ENCODE assay signal across 9 mouse cellular contexts in the genomic region with DNA sequence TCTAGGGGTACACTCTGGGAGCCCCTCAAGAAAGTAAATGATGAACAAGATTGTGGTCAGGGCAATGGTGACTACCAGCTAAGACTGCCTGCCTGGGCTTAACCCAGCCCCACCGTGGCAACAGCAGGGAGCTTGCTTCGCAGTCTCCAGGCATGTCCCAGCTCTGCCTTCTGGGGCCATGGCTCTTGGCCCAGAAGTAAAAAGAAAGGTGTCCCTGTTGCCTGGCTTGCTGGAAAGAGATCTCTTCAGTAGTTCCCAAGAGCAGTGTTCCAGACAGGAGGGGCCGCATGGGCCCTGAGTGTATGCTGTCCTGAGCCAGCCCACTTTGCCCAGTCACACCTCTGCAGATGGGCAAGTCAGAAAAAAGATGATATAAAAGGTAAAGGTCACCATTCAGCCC. TPM values are rescaled to one million over a fixed set of nuclear protein-coding genes. Genes with fewer than 3 reads are reported as not detected.
DNase-seq lines count a peak whose midpoint lies in the region; ATAC-seq and TF ChIP-seq lines count a peak whose summit lies in the region.
"Had no signal": no experiment of that assay in that cellular context is flagged by ENCODE, and none has a peak within 500 bp of the region (broad histone marks: within the 10 kb centered on the region; RNA-seq: fewer than 3 reads in every experiment).

No protein-coding gene starts in this region.

- H3K4me3 ChIP-seq in heart, embryonic 13.5 days: no peak overlapping the region
- no peak overlapping the region for H3K4me3 ChIP-seq in CH12.LX (replicated peaks in 1 of 3; ENCODE audit: low read depth in 2 of 3, low read length in 2 of 3, poor library complexity in 1 of 3)
- H3K4me3 ChIP-seq in embryonic facial prominence, embryonic 15.5 days (replicated peaks): no peak overlapping the region
- no peak overlapping the region for H3K4me3 ChIP-seq in limb, embryonic 12.5 days (replicated peaks)

- WGBS in heart, embryonic 13.5 days: 64% methylated on average over 3 of the region's 3 CpGs
- 54% methylated on average over 3 of the region's 3 CpGs for WGBS in embryonic facial prominence, embryonic 15.5 days
- WGBS in limb, embryonic 12.5 days: 56% methylated on average over 3 of the region's 3 CpGs

- in situ Hi-C loops in CH12.LX (cut with MboI; ENCODE audit: low pct_ligation_motif_present, low pct_unique_long_range_greater_than_20kb, low sequenced_read_pairs): loop anchor here (10.0 to 25.0 kb wide), 3 partner anchors 125 to 492 kb away; no protein-coding TSS in a partner anchor

- peaks cover 16% of the 10 kb centered on the region for H3K36me3 ChIP-seq in heart, embryonic 13.5 days
- no peaks in the 10 kb centered on the region for H3K36me3 ChIP-seq in CH12.LX (replicated peaks in 1 of 2; ENCODE audit: control insufficient read depth in 1 of 2, insufficient read depth in 1 of 2, low read length in 1 of 2)
- no peaks in the 10 kb centered on the region for H3K36me3 ChIP-seq in embryonic facial prominence, embryonic 15.5 days
- peaks cover 50% of the 10 kb centered on the region for H3K36me3 ChIP-seq in limb, embryonic 12.5 days

- no peak for TF ChIP-seq RAD21 in CH12.LX (IDR thresholded peaks at IDR 0.05; ENCODE audit: low read depth, low read length)

- no peaks in the 10 kb centered on the region for H3K9me3 ChIP-seq in heart, embryonic 13.5 days
- no peaks in the 10 kb centered on the region for H3K9me3 ChIP-seq in CH12.LX (replicated peaks; ENCODE audit: low read length)
- H3K9me3 ChIP-seq in embryonic facial prominence, embryonic 15.5 days (replicated peaks): no peaks in the 10 kb centered on the region
- H3K9me3 ChIP-seq in limb, embryonic 12.5 days: no peaks in the 10 kb centered on the region

- intact Hi-C loops in heart, postnatal 10 days (cut with DNase I): loop anchor here (1.0 to 5.0 kb wide), 3 partner anchors 45 to 135 kb away; partner anchors contain the start of genes Acyp1 and Zc2hc1c

- peak overlapping the region; percentile 46; the same call in 1 of the 2 replicates for H3K4me2 ChIP-seq in heart, embryonic 13.5 days
- peak overlapping the region; percentile 60 for H3K4me2 ChIP-seq in CH12.LX (ENCODE audit: insufficient read depth, low read depth, poor library complexity, severe bottlenecking)
- peak overlapping the region; percentile 43; the same call in 1 of the 2 replicates for H3K4me2 ChIP-seq in embryonic facial prominence, embryonic 15.5 days (replicated peaks)
- H3K4me2 ChIP-seq in limb, embryonic 12.5 days: peak overlapping the region; percentile 31; the same call in 1 of the 2 replicates

- no peak for TF ChIP-seq POLR2A in CH12.LX (IDR thresholded peaks at IDR 0.05; ENCODE audit: low read depth, low read length)

- H3K27ac ChIP-seq in heart, embryonic 13.5 days (replicated peaks): no peak overlapping the region
- no peak overlapping the region for H3K27ac ChIP-seq in CH12.LX (ENCODE audit: insufficient read depth, low read depth)
- H3K27ac ChIP-seq in embryonic facial prominence, embryonic 15.5 days (replicated peaks): no peak overlapping the region; the same call in 1 of the 2 replicates
- H3K27ac ChIP-seq in limb, embryonic 12.5 days: no peak overlapping the region
- H3K27ac ChIP-seq: left cerebral cortex, adult 2 months had no signal

- H3K4me1 ChIP-seq in heart, embryonic 13.5 days: peaks cover 35% of the 10 kb centered on the region
- H3K4me1 ChIP-seq in CH12.LX (ENCODE audit: control insufficient read depth in 1 of 2, insufficient read depth in 2 of 2): peaks cover 3 to 34% of the 10 kb centered on the region in 2 experiments; a peak in 3 of 4 replicates
- peaks cover 40% of the 10 kb centered on the region for H3K4me1 ChIP-seq in embryonic facial prominence, embryonic 15.5 days
- H3K4me1 ChIP-seq in limb, embryonic 12.5 days (replicated peaks): peaks cover 22% of the 10 kb centered on the region

- dilution Hi-C loops in CH12.LX (cut with MboI; ENCODE audit: extremely low pct_ligation_motif_present, extremely low pct_unique_long_range_greater_than_20kb, low sequenced_read_pairs): no loop called here

- ATAC-seq in heart, embryonic 13.5 days (ENCODE audit: extremely low read depth, insufficient number of reproducible peaks, low FRiP score, low TSS enrichment): no peak
- ATAC-seq in embryonic facial prominence, embryonic 15.5 days (ENCODE audit: insufficient number of reproducible peaks, low FRiP score, low TSS enrichment, low read depth): 0 out of 2 replicates have a peak, but pooled peaks have one; percentile 22
- no peak for ATAC-seq in limb, embryonic 12.5 days (ENCODE audit: insufficient number of reproducible peaks, insufficient read depth, low FRiP score, low TSS enrichment, low read depth)

- TF ChIP-seq CTCF in CH12.LX (conservative IDR thresholded peaks at IDR 0.05 in 1 of 2, IDR thresholded peaks at IDR 0.05 in 1 of 2; ENCODE audit: low read depth in 2 of 2, low read length in 2 of 2): no peak

- no peak for DNase-seq in heart, postnatal 10 days
- no peak for DNase-seq in CH12.LX (ENCODE audit: extremely low read depth)
- DNase-seq in thymus, postnatal 10 days (ENCODE audit: low spot score in 2 of 2): no peak
- DNase-seq in cerebellum, adult 9-10 months: no peak
- no peak for DNase-seq in kidney, adult 9 months

- no peak for TF ChIP-seq EP300 in CH12.LX (IDR thresholded peaks at IDR 0.05; ENCODE audit: low read length)

- H3K27me3 ChIP-seq in heart, embryonic 13.5 days (replicated peaks): 0 out of 2 replicates have a peak, but pooled peaks cover 11% of the 10 kb centered on the region
- peaks cover 52% of the 10 kb centered on the region for H3K27me3 ChIP-seq in CH12.LX (replicated peaks)
- H3K27me3 ChIP-seq in embryonic facial prominence, embryonic 15.5 days: no peaks in the 10 kb centered on the region; the same call in 1 of the 2 replicates
- peaks cover 12% of the 10 kb centered on the region for H3K27me3 ChIP-seq in limb, embryonic 12.5 days

- no peaks in the 10 kb centered on the region for H3K79me2 ChIP-seq in CH12.LX (replicated peaks; ENCODE audit: control insufficient read depth, extremely low read depth, insufficient read depth, poor library complexity, severe bottlenecking)

- peak overlapping the region; percentile 55; the same call in 1 of the 2 replicates for H3K9ac ChIP-seq in heart, embryonic 13.5 days
- H3K9ac ChIP-seq in CH12.LX (ENCODE audit: insufficient read depth, low read depth): no peak overlapping the region
- no peak overlapping the region for H3K9ac ChIP-seq in embryonic facial prominence, embryonic 15.5 days
- H3K9ac ChIP-seq in limb, embryonic 12.5 days (replicated peaks): peak overlapping the region; percentile 47; the same call in 1 of the 2 replicates

TF ChIP-seq in CH12.LX, 34 proteins besides CTCF, POLR2A, EP300 and RAD21 (continues in another document):
- TF ChIP-seq PAX5 (IDR thresholded peaks at IDR 0.05; ENCODE audit: low read length) (no peak), USF1 (IDR thresholded peaks at IDR 0.05; ENCODE audit: low read depth, low read length) (no peak), MEF2A (IDR thresholded peaks at IDR 0.05; ENCODE audit: borderline replicate concordance, low read depth, low read length) (no peak), JUN (IDR thresholded peaks at IDR 0.05; ENCODE audit: insufficient read depth, low read depth, low read length) (no peak), MAZ (IDR thresholded peaks at IDR 0.05; ENCODE audit: low read depth, low read length) (no peak)

RNA-seq across cellular contexts. Expression of gene Pgf, which starts 7.7 kb away (rescaled TPM):
- polyA plus RNA-seq in heart, embryonic 13.5 days (2015; fragmentation: Nextera tagmentation; extraction: Ambion mirVana): 8.4 and 9.1 TPM in 2 replicates
- total RNA-seq in heart, postnatal 10 days (2021): 1 to 10 TPM; 2.4 to 6.2 TPM
- total RNA-seq in CH12.LX (2012; rRNA removed) (0.34 and 0.50 TPM in 2 replicates), CH12.LX (2014; rRNA removed) (0.64 and 0.76 TPM in 2 replicates)
- 0.73 and 1.7 TPM in 2 replicates for polyA plus RNA-seq in CH12.LX (2012; ENCODE audit: insufficient read length, low read depth)
- polyA plus RNA-seq in embryonic facial prominence, embryonic 15.5 days (2015; fragmentation: Nextera tagmentation; extraction: Ambion mirVana): 15.3 and 15.9 TPM in 2 replicates
- polyA plus RNA-seq in limb, embryonic 12.5 days (2016; fragmentation: Nextera tagmentation; extraction: Ambion mirVana): 17.0 and 17.8 TPM in 2 replicates

RNA-seq across cellular contexts. Expression of gene Rps6kl1, which starts 18.8 kb away (rescaled TPM):
- 1.2 and 1.3 TPM in 2 replicates for polyA plus RNA-seq in heart, embryonic 13.5 days (2015; fragmentation: Nextera tagmentation; extraction: Ambion mirVana)
- 1 to 10 TPM; 3.2 to 3.8 TPM for total RNA-seq in heart, postnatal 10 days (2021)
- total RNA-seq in CH12.LX (2012; rRNA removed) (0.21 and 0.97 TPM in 2 replicates), CH12.LX (2014; rRNA removed) (0.36 and 0.43 TPM in 2 replicates)
- 0.59 and 0.86 TPM in 2 replicates for polyA plus RNA-seq in CH12.LX (2012; ENCODE audit: insufficient read length, low read depth)
- 0.69 and 1.1 TPM in 2 replicates for polyA plus RNA-seq in embryonic facial prominence, embryonic 15.5 days (2015; fragmentation: Nextera tagmentation; extraction: Ambion mirVana)
- 0.46 and 0.56 TPM in 2 replicates for polyA plus RNA-seq in limb, embryonic 12.5 days (2016; fragmentation: Nextera tagmentation; extraction: Ambion mirVana)

RNA-seq across cellular contexts. Expression of gene Eif2b2, which starts 49.4 kb away (rescaled TPM):
- 54.8 and 55.9 TPM in 2 replicates for polyA plus RNA-seq in heart, embryonic 13.5 days (2015; fragmentation: Nextera tagmentation; extraction: Ambion mirVana)
- total RNA-seq in heart, postnatal 10 days (2021): 10 to 100 TPM; 56.5 to 57.8 TPM
- total RNA-seq in CH12.LX (2012; rRNA removed) (123 and 138 TPM in 2 replicates), CH12.LX (2014; rRNA removed) (83.6 and 94.9 TPM in 2 replicates)
- 143 and 180 TPM in 2 replicates for polyA plus RNA-seq in CH12.LX (2012; ENCODE audit: insufficient read length, low read depth)
- polyA plus RNA-seq in embryonic facial prominence, embryonic 15.5 days (2015; fragmentation: Nextera tagmentation; extraction: Ambion mirVana): 91.1 and 94.6 TPM in 2 replicates
- 80.6 and 83.3 TPM in 2 replicates for polyA plus RNA-seq in limb, embryonic 12.5 days (2016; fragmentation: Nextera tagmentation; extraction: Ambion mirVana)

RNA-seq across cellular contexts. Expression of gene Dlst, which starts 59.2 kb away (rescaled TPM):
- 176 and 193 TPM in 2 replicates for polyA plus RNA-seq in heart, embryonic 13.5 days (2015; fragmentation: Nextera tagmentation; extraction: Ambion mirVana)
- total RNA-seq in heart, postnatal 10 days (2021): 100 to 1,000 TPM; 632 to 665 TPM
- total RNA-seq in CH12.LX (2012; rRNA removed): 116 and 122 TPM in 2 replicates
- total RNA-seq in CH12.LX (2014; rRNA removed): 144 TPM in 2 replicates
- polyA plus RNA-seq in CH12.LX (2012; ENCODE audit: insufficient read length, low read depth): 165 and 208 TPM in 2 replicates
- 105 and 106 TPM in 2 replicates for polyA plus RNA-seq in embryonic facial prominence, embryonic 15.5 days (2015; fragmentation: Nextera tagmentation; extraction: Ambion mirVana)
- polyA plus RNA-seq in limb, embryonic 12.5 days (2016; fragmentation: Nextera tagmentation; extraction: Ambion mirVana): 113 and 115 TPM in 2 replicates

RNA-seq across cellular contexts. Expression of gene Prox2, which starts 59.3 kb away (rescaled TPM):
- 1.9 and 2.8 TPM in 2 replicates for polyA plus RNA-seq in heart, embryonic 13.5 days (2015; fragmentation: Nextera tagmentation; extraction: Ambion mirVana)
- 1 to 10 TPM; 2.2 to 3.3 TPM for total RNA-seq in heart, postnatal 10 days (2021)
- 11.6 and 13.3 TPM in 2 replicates for total RNA-seq in CH12.LX (2012; rRNA removed)
- total RNA-seq in CH12.LX (2014; rRNA removed): 2.4 TPM in 2 replicates
- 4.5 and 5.2 TPM in 2 replicates for polyA plus RNA-seq in CH12.LX (2012; ENCODE audit: insufficient read length, low read depth)
- 3.1 and 4.0 TPM in 2 replicates for polyA plus RNA-seq in embryonic facial prominence, embryonic 15.5 days (2015; fragmentation: Nextera tagmentation; extraction: Ambion mirVana)
- polyA plus RNA-seq in limb, embryonic 12.5 days (2016; fragmentation: Nextera tagmentation; extraction: Ambion mirVana): 3.0 and 4.2 TPM in 2 replicates

Comparison
In these comparisons a context has a peak if more than half of its experiments do, and no peak if none do; other contexts are left out.
1. H3K9ac ChIP-seq: peak in heart, embryonic 13.5 days (single experiment) and limb, embryonic 12.5 days (single experiment); none in CH12.LX (single experiment) and embryonic facial prominence, embryonic 15.5 days (single experiment).
2. Peak in every context shown above with its lines, with median percentiles within 50 percentile points of each other: H3K4me2 ChIP-seq.